Mouse (Mus musculus): ENCODE measurements around the gene Foxc2.

The Foxc2 gene

GRCm38 (mm10) chr8:121115948-121116347 is at the start of gene Foxc2:
Foxc2 (plus strand) TSS chr8:121116171.
- DNase-seq (ENCODE audit: extremely low read depth, insufficient read length, low spot score) = no peak

DNA sequence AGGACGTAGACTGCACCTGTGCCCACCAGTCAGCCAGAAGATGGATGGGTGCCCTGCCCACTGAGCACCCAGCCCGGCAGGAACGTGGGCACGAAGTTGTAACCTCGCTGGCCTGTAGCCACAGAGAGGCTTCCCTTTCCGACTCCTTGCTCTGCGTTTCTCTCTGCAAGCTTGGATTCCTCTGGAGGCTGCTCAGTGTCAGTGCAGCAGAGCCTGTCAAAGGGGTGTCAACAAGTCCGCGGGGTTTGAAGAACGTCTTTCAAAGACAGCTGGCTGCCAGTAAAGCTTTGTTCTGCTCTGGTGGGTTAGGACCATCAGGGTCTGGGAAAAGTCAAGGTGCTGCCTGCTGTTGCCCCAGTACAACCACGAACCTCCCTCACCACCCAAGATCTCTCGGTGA is 44.5 kb upstream of the Foxc2 start:
- DNase-seq (ENCODE audit: extremely low read depth, insufficient read length, low spot score) = no peak

DNA sequence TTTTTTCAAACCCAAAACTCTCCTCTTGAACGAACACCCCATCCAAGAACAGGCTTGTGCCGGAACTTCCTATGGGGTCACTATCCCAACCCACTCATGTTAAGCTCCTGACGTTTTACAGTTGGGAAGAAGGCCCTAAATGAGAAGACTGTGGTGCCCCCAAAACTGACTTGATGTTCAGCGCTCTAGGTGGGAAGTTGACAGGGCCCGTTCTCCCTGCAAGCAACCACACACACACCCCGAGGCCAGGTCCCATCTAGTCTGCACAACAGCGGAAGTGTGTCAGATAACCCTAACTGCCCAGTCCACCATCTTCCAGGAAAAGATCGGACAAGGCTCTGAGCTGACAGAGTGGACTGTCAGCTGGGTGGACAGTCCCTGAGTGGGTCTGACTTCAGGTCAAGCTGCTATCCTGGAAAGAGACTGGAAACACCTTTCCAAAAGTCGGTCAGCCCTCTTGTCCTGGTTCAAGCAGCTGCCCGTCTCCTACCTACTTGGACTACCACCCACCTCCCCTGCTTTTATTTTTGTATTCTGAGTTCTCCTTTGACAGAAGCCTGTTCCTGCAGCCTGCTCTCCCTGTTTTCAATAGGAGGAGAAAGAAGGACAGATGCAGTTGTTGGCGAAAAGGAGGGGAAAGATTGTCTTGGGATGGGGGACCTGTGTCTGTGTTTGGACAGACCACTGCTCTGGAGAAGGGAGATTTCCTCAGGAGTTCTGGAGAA is 43.4 kb upstream of the Foxc2 start:
- no peak for DNase-seq (ENCODE audit: extremely low read depth, insufficient read length, low spot score)

GRCm38 (mm10) chr8:121073174-121074107 is 42.5 kb upstream of the Foxc2 start:
- DNase-seq (ENCODE audit: extremely low read depth, insufficient read length, low spot score) = no peak

GRCm38 (mm10) chr8:121074108-121074847 is 41.7 kb upstream of the Foxc2 start:
- no peak for DNase-seq (ENCODE audit: extremely low read depth, insufficient read length, low spot score)

- no peak for DNase-seq (ENCODE audit: extremely low read depth, insufficient read length, low spot score)
Measured at GRCm38 (mm10) chr8:121074848-121075145, 41.2 kb upstream of the Foxc2 start.

DNA sequence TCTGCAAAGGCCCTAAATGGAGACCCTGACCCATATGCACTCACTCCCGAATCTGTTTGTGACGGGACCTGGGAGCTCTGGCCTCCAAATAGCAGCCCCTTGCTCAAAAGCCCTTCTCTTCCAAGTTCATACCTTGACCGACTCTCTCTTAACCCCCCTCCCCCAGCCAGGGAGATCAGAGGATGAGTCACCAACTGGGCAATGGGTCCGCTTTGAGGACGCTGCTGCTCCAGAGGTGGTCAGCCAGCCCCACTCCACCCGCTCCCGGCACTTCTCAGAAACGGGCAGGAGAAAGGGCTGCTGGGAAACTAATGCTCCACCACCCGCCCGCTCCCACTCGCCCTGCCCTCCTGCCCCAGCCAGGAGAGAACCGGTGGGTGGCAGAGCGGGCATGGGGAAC is 40.0 kb upstream of the Foxc2 start:
- DNase-seq (ENCODE audit: extremely low read depth, insufficient read length, low spot score) = no peak

DNA sequence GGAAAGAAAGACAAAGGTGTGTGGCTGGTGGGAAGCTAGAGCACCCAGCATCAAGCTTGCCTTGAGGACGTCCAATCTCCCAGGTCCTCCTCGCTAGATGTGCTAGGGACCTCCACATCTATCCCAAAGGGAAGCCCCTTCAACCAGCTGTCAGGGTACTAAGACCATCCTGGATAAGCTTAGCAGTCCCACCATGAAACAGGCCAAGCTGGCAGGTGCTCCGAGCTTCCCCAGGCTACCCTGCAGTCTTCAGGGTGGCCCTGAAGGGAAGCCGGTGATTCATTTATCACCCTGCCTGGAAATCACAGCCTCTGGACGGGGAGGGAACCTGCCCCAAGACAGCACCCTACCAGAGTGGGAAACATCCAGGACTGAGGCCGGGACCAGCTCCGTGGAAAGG is 39.4 kb upstream of the Foxc2 start:
- DNase-seq (ENCODE audit: extremely low read depth, insufficient read length, low spot score) = no peak

- DNase-seq (ENCODE audit: extremely low read depth, insufficient read length, low spot score) = no peak
Measured at GRCm38 (mm10) chr8:121078721-121079120, 37.2 kb upstream of the Foxc2 start.

DNA sequence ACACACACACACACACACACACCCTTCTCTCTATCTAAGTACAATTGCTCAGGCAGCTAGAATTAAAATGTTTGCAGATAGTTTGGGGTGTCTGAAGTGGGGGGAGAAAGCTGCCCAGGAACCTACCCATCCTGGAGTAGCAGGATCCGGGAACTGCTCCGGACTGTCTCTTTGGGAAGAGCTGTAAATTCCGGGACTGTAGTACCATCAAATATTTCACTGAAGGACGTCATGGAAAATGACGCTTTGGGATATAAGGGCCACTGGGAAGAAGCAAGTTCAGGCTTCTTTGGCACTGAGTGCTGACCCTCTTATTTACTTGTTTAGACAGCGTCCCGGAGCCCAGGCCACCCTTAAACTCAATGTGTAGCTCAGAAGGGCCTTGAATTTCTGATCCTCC is 36.8 kb upstream of the Foxc2 start:
- DNase-seq (ENCODE audit: extremely low read depth, insufficient read length, low spot score) = no peak

DNA sequence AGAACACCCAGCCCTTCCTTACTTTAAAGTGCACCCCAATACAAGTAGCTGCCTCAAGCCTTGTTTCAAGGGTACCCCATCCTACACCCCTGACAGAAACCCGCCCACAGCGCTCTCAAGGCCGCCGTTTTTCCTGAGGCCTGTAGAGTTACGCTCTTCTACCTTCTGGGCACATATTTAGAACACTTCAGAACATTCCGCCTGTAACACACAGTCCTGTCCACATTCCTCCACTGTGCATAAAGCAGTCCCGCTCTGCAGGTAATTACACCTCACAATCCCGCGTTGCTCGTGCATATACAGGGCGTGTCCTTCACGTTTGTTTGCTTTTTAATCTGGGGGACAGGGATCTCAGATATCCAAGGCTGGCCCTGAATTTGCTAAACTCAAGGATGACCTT is 36.0 kb upstream of the Foxc2 start:
- no peak for DNase-seq (ENCODE audit: extremely low read depth, insufficient read length, low spot score)

- DNase-seq (ENCODE audit: extremely low read depth, insufficient read length, low spot score) = no peak
Measured at GRCm38 (mm10) chr8:121080361-121081090, 35.4 kb upstream of the Foxc2 start.

GRCm38 (mm10) chr8:121081398-121081797 is 34.6 kb upstream of the Foxc2 start:
- no peak for DNase-seq (ENCODE audit: extremely low read depth, insufficient read length, low spot score)

- peak; percentile 77 for DNase-seq (ENCODE audit: extremely low read depth, insufficient read length, low spot score)
Measured at GRCm38 (mm10) chr8:121082218-121083092, 33.5 kb upstream of the Foxc2 start.

DNA sequence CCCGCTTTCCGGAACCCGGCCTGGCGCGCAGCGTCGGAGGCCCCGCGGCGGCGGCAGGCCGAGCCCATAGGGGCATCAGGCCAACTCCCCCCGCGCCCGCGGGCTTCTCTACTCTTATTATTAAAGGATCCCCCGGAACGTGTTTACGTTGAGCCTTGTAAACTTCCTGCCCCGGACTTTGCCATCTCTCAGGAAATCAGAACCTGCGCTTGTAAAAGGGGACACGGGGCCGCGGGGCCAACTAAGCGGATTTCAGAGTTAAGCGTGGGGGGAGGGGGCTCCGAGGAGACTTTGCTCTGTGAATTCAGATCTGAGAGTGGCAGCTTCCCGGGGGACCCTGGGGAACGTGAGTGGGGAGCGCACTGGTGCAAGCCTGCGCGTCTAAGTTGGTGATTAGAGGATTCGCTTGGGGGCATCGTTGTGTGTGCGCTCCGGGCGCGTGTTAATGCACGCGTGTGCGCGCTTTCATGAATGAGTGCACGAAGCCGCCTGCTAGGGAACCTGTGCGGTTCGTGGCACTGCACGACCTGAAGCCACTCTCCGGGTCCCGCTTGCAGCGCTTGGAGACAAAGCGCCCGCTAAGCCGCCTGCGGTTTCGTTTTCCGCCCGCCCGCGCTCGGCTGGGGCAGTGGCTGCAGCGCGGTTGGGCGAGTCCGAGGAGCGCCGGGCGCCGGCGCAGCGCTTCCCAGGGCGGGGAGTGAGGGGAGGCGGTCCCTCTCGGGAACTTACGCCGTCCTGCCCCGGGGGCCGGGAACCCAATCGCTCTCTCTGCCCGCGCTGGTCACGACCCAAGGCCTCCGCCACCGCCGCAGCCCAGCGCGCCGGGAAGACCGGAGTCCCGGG is 32.7 kb upstream of the Foxc2 start:
- DNase-seq (ENCODE audit: extremely low read depth, insufficient read length, low spot score) = peak; percentile 85

- DNase-seq (ENCODE audit: extremely low read depth, insufficient read length, low spot score) = no peak
Measured at GRCm38 (mm10) chr8:121083936-121084209, 32.1 kb upstream of the Foxc2 start.

DNA sequence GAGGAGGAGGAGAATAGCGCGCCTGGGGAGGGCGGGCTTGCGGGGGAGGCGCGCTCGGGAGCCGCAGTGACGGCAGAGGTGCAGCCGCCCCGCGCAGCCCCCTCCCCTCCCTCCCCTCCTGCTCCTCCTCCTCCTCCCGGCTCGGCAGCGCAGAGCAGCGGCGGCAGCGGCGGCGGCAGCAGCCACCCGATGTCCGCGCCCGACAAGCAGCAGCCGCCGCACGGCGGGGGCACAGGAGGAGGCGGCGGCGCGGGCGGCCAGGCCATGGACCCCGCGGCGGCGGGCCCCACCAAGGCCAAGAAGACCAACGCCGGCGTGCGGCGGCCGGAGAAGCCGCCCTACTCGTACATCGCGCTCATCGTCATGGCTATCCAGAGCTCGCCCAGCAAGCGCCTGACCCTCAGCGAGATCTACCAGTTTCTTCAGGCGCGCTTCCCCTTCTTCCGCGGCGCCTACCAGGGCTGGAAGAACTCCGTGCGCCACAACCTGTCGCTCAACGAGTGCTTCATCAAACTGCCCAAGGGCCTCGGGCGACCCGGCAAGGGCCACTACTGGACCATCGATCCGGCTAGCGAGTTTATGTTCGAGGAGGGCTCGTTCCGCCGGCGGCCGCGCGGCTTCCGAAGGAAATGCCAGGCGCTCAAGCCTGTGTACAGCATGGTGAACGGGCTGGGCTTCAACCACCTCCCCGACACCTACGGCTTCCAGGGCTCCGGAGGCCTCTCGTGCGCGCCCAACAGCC is 31.6 kb upstream of the Foxc2 start, which contains the start of gene Foxf1:
TSS of gene Foxf1 (plus strand) at position 177 of the 742 bp plus-strand sequence.
- DNase-seq (ENCODE audit: extremely low read depth, insufficient read length, low spot score) = no peak

GRCm38 (mm10) chr8:121085011-121085410 is 31.0 kb upstream of the Foxc2 start:
- no peak for DNase-seq (ENCODE audit: extremely low read depth, insufficient read length, low spot score)
